In the genomic region with DNA sequence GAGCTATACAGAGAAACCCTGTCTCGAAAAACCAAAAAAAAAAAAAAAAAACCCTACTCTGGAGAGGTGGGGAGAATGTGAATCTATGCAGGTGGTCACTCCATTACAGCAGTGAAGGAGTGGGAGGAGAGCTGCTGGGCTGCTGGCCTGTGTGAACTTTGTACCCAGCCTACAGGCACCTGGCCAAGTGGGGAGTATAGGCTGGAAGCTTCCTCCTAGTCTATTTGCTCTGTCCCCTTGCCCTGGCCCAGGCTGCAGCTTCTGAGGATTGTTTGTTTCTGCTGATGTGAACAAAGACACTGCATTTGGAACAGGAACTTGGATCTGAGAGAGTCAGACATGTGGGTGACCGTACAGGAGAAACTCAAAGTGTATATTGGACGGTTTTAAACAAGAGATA, we compare ENCODE assay signal across 16 mouse cellular contexts. TPM values are rescaled to one million over a fixed set of nuclear protein-coding genes. Genes with fewer than 3 reads are reported as not detected.
A peak's percentile ranks its signal among the peaks of the same experiment; 100 is the strongest.
DNase-seq lines count a peak whose midpoint lies in the region; ATAC-seq and TF ChIP-seq lines count a peak whose summit lies in the region.
"Had no signal": no experiment of that assay in that cellular context is flagged by ENCODE, and none has a peak within 500 bp of the region (broad histone marks: within the 10 kb centered on the region; RNA-seq: fewer than 3 reads in every experiment).

No protein-coding gene starts in this region.

- H3K36me3 ChIP-seq in heart, embryonic 12.5 days: peaks cover 5% of the 10 kb centered on the region; the same call in 1 of the 2 replicates
- no peaks in the 10 kb centered on the region for H3K36me3 ChIP-seq in macrophage (ENCODE audit: inconsistent target)
- H3K36me3 ChIP-seq in forebrain, embryonic 11.5 days (ENCODE audit: control insufficient read depth, insufficient read depth, low read length): no peaks in the 10 kb centered on the region
- H3K36me3 ChIP-seq: neural tube, embryonic 12.5 days had no signal

- H3K27ac ChIP-seq in heart, embryonic 12.5 days (ENCODE audit: poor library complexity, severe bottlenecking): no peak overlapping the region
- peak overlapping the region; percentile 40 for H3K27ac ChIP-seq in bone marrow macrophage, adult 2 months (ENCODE audit: insufficient read depth, low read depth, low read length)
- H3K27ac ChIP-seq in macrophage: peak overlapping the region; percentile 74
- H3K27ac ChIP-seq in forebrain, embryonic 11.5 days (ENCODE audit: low read depth, low read length): no peak overlapping the region
- H3K27ac ChIP-seq: hindbrain, embryonic 14.5 days; neural tube, embryonic 12.5 days had no signal

- no peaks in the 10 kb centered on the region for H3K9me3 ChIP-seq in heart, embryonic 12.5 days (replicated peaks)
- no peaks in the 10 kb centered on the region for H3K9me3 ChIP-seq in forebrain, embryonic 11.5 days (ENCODE audit: control insufficient read depth, low read length)
- H3K9me3 ChIP-seq: megakaryocyte, embryonic 14.5 days; neural tube, embryonic 12.5 days had no signal

- ATAC-seq in heart, embryonic 12.5 days (ENCODE audit: insufficient number of reproducible peaks, low FRiP score): no peak
- no peak for ATAC-seq in forebrain, embryonic 11.5 days (replicated peaks; ENCODE audit: low FRiP score)

- DNase-seq in heart, postnatal 4 days: peak; percentile 52
- peak; percentile 85 for DNase-seq in kidney, postnatal 10 days
- DNase-seq in thymus, postnatal 0 days (ENCODE audit: low spot score): no peak
- no peak for DNase-seq in forebrain, embryonic 11.5 days (ENCODE audit: low spot score)
- no peak for DNase-seq in frontal cortex, postnatal 25 days (ENCODE audit: low spot score in 2 of 2)
- DNase-seq: cerebellum, postnatal 36 days; gastrocnemius, postnatal 36 days had no signal

- H3K4me1 ChIP-seq in heart, embryonic 12.5 days (replicated peaks): 0 out of 2 replicates have a peak, but pooled peaks cover 4% of the 10 kb centered on the region
- peaks cover 20% of the 10 kb centered on the region for H3K4me1 ChIP-seq in bone marrow macrophage, adult 2 months (ENCODE audit: control insufficient read depth, insufficient read depth, low read length)
- H3K4me1 ChIP-seq in forebrain, embryonic 11.5 days (replicated peaks; ENCODE audit: control insufficient read depth, insufficient read depth, low read length): no peaks in the 10 kb centered on the region
- H3K4me1 ChIP-seq: neural tube, embryonic 12.5 days had no signal

- no peak overlapping the region for H3K4me3 ChIP-seq in heart, embryonic 12.5 days
- H3K4me3 ChIP-seq in bone marrow macrophage, adult 2 months (ENCODE audit: insufficient read depth, low read length): no peak overlapping the region
- no peak overlapping the region for H3K4me3 ChIP-seq in macrophage (ENCODE audit: inconsistent target)
- H3K4me3 ChIP-seq in forebrain, embryonic 11.5 days (ENCODE audit: low read depth, low read length): no peak overlapping the region
- H3K4me3 ChIP-seq: megakaryocyte, embryonic 14.5 days; neural tube, embryonic 12.5 days had no signal

- no peak overlapping the region for H3K4me2 ChIP-seq in heart, embryonic 12.5 days
- no peak overlapping the region for H3K4me2 ChIP-seq in forebrain, embryonic 11.5 days (ENCODE audit: low read depth, low read length, severe bottlenecking)
- H3K4me2 ChIP-seq: hindbrain, embryonic 14.5 days; neural tube, embryonic 12.5 days had no signal

- H3K79me2 ChIP-seq in macrophage (ENCODE audit: inconsistent target): peaks cover 18% of the 10 kb centered on the region

- TF ChIP-seq POLR2A in bone marrow macrophage, adult 2 months (IDR thresholded peaks at IDR 0.05; ENCODE audit: borderline replicate concordance, low read depth, low read length): no peak

- H3K9ac ChIP-seq in heart, embryonic 12.5 days: no peak overlapping the region
- H3K9ac ChIP-seq in forebrain, embryonic 11.5 days (ENCODE audit: low read length): no peak overlapping the region
- H3K9ac ChIP-seq: hindbrain, embryonic 14.5 days; neural tube, embryonic 12.5 days had no signal

- no peak for TF ChIP-seq CTCF in bone marrow macrophage, adult 2 months (IDR thresholded peaks at IDR 0.05; ENCODE audit: low read depth, low read length)

- no peaks in the 10 kb centered on the region; the same call in 1 of the 2 replicates for H3K27me3 ChIP-seq in heart, embryonic 12.5 days (replicated peaks)
- H3K27me3 ChIP-seq in forebrain, embryonic 11.5 days (ENCODE audit: control insufficient read depth, insufficient read depth, low read length): no peaks in the 10 kb centered on the region
- H3K27me3 ChIP-seq: megakaryocyte, embryonic 14.5 days; neural tube, embryonic 12.5 days had no signal

- 53% methylated on average over 3 of the region's 3 CpGs for WGBS in heart, embryonic 12.5 days
- 82% methylated on average over 3 of the region's 3 CpGs for WGBS in macrophage (ENCODE audit: missing documents)
- 81% methylated on average over 3 of the region's 3 CpGs for WGBS in forebrain, embryonic 11.5 days

RNA-seq across cellular contexts. Expression of a gene that starts 2.6 kb away (rescaled TPM):
- 10 to 100 TPM; 11.8 to 15.2 TPM for total RNA-seq in heart, postnatal 4 days (2021)
- 30.2 and 31.3 TPM in 2 replicates for polyA plus RNA-seq in heart, embryonic 12.5 days (2016; fragmentation: Nextera tagmentation; extraction: Ambion mirVana)
- 21.8 and 24.2 TPM in 2 replicates for polyA plus RNA-seq in bone marrow macrophage, adult 2 months (2012; ENCODE audit: insufficient read depth, insufficient read length, missing spikeins)
- total RNA-seq in macrophage (2018; cell fraction: chromatin; rRNA removed): 10 to 100 TPM in 24 of 26 experiments, 1 to 10 TPM in 2; 4.0 to 83.3 (median 31.6) TPM
- total RNA-seq in macrophage (2018; cell fraction: cytosol; rRNA removed): 10 to 100 TPM in 21 of 26 experiments, 1 to 10 TPM in 5; 6.1 to 21.9 (median 16.8) TPM
- 10 to 100 TPM in 23 of 26 experiments, 1 to 10 TPM in 3; 7.9 to 45.4 (median 23.0) TPM for total RNA-seq in macrophage (2018; cell fraction: nucleus; rRNA removed)
- polyA plus RNA-seq in macrophage (2018): 5.2 to 17.1 TPM (median 13.0 TPM) in 3 replicates
- 61.2 and 62.1 TPM in 2 replicates for polyA plus RNA-seq in thymus, postnatal 0 days (2015; fragmentation: Nextera tagmentation; extraction: Ambion mirVana)
- polyA plus RNA-seq in forebrain, embryonic 11.5 days (2014; fragmentation: Nextera tagmentation; extraction: Ambion mirVana): 73.9 and 82.4 TPM in 2 replicates

RNA-seq across cellular contexts. Expression of a gene that starts 13.6 kb away (rescaled TPM):
- 10 to 100 TPM; 43.4 to 50.3 TPM for total RNA-seq in heart, postnatal 4 days (2021)
- polyA plus RNA-seq in heart, embryonic 12.5 days (2016; fragmentation: Nextera tagmentation; extraction: Ambion mirVana): 26.0 and 27.7 TPM in 2 replicates
- 22.8 and 25.1 TPM in 2 replicates for polyA plus RNA-seq in bone marrow macrophage, adult 2 months (2012; ENCODE audit: insufficient read depth, insufficient read length, missing spikeins)
- 100 to 1,000 TPM in 10 of 26 experiments, 10 to 100 TPM in 16; 52.0 to 126 (median 89.6) TPM for total RNA-seq in macrophage (2018; cell fraction: chromatin; rRNA removed)
- 10 to 100 TPM; 14.0 to 36.7 (median 24.9) TPM for total RNA-seq in macrophage (2018; cell fraction: cytosol; rRNA removed)
- total RNA-seq in macrophage (2018; cell fraction: nucleus; rRNA removed): 100 to 1,000 TPM in 2 of 26 experiments, 10 to 100 TPM in 24; 50.6 to 125 (median 69.4) TPM
- 11.6 to 29.7 TPM (median 29.1 TPM) in 3 replicates for polyA plus RNA-seq in macrophage (2018)
- polyA plus RNA-seq in thymus, postnatal 0 days (2015; fragmentation: Nextera tagmentation; extraction: Ambion mirVana): 21.4 and 33.0 TPM in 2 replicates
- polyA plus RNA-seq in forebrain, embryonic 11.5 days (2014; fragmentation: Nextera tagmentation; extraction: Ambion mirVana): 11.2 and 12.3 TPM in 2 replicates

RNA-seq across cellular contexts. Expression of a gene that starts 27.5 kb away (rescaled TPM):
- total RNA-seq in heart, postnatal 4 days (2021): not detected
- not detected in 2 replicates for polyA plus RNA-seq in heart, embryonic 12.5 days (2016; fragmentation: Nextera tagmentation; extraction: Ambion mirVana)
- not detected in 2 replicates for polyA plus RNA-seq in bone marrow macrophage, adult 2 months (2012; ENCODE audit: insufficient read depth, insufficient read length, missing spikeins)
- not detected for total RNA-seq in macrophage (2018; cell fraction: chromatin; rRNA removed)
- total RNA-seq in macrophage (2018; cell fraction: cytosol; rRNA removed): not detected
- not detected for total RNA-seq in macrophage (2018; cell fraction: nucleus; rRNA removed)
- not detected in 3 replicates for polyA plus RNA-seq in macrophage (2018)
- not detected in 2 replicates for polyA plus RNA-seq in thymus, postnatal 0 days (2015; fragmentation: Nextera tagmentation; extraction: Ambion mirVana)
- not detected in 2 replicates for polyA plus RNA-seq in forebrain, embryonic 11.5 days (2014; fragmentation: Nextera tagmentation; extraction: Ambion mirVana)
- total RNA-seq: gastrocnemius, postnatal 36 days; left cerebral cortex, postnatal 10 days had no signal
- polyA plus RNA-seq: brain, embryonic 14.5 days; C2C12; hindbrain, embryonic 14.5 days; neural tube, embryonic 12.5 days had no signal

RNA-seq across cellular contexts. Expression of a gene that starts 52.7 kb away (rescaled TPM):
- not detected for total RNA-seq in heart, postnatal 4 days (2021)
- not detected in 2 replicates for polyA plus RNA-seq in heart, embryonic 12.5 days (2016; fragmentation: Nextera tagmentation; extraction: Ambion mirVana)
- polyA plus RNA-seq in bone marrow macrophage, adult 2 months (2012; ENCODE audit: insufficient read depth, insufficient read length, missing spikeins): not detected in 2 replicates
- not detected for total RNA-seq in macrophage (2018; cell fraction: chromatin; rRNA removed)
- total RNA-seq in macrophage (2018; cell fraction: cytosol; rRNA removed): not detected
- total RNA-seq in macrophage (2018; cell fraction: nucleus; rRNA removed): not detected
- not detected in 3 replicates for polyA plus RNA-seq in macrophage (2018)
- polyA plus RNA-seq in thymus, postnatal 0 days (2015; fragmentation: Nextera tagmentation; extraction: Ambion mirVana): not detected in 2 replicates
- not detected in 2 replicates for polyA plus RNA-seq in forebrain, embryonic 11.5 days (2014; fragmentation: Nextera tagmentation; extraction: Ambion mirVana)
- total RNA-seq: gastrocnemius, postnatal 36 days; left cerebral cortex, postnatal 10 days had no signal
- polyA plus RNA-seq: brain, embryonic 14.5 days; C2C12; hindbrain, embryonic 14.5 days; neural tube, embryonic 12.5 days had no signal

Comparison
In these comparisons a context has a peak if more than half of its experiments do, and no peak if none do; other contexts are left out.
1. DNase-seq: peak in heart, postnatal 4 days (single experiment) and kidney, postnatal 10 days (single experiment); none in thymus, postnatal 0 days (single experiment), forebrain, embryonic 11.5 days (single experiment) and frontal cortex, postnatal 25 days (0 of 2).
2. H3K27ac ChIP-seq: peak in bone marrow macrophage, adult 2 months (single experiment) and macrophage (single experiment); none in heart, embryonic 12.5 days (single experiment) and forebrain, embryonic 11.5 days (single experiment).